Mouse (Mus musculus): Measurements from ENCODE around the gene Nat8f5. TPM values are rescaled to one million over a fixed set of nuclear protein-coding genes. Genes with fewer than 3 reads are reported as not detected.
"Not testable (repeated sequence)": the region's sequence is repeated elsewhere in the genome, so short reads cannot be mapped to it uniquely, and the experiment has no call there.

The Nat8f5 gene
- polyA plus RNA-seq, 1 experiment from 2014 or later = not detected

DNA sequence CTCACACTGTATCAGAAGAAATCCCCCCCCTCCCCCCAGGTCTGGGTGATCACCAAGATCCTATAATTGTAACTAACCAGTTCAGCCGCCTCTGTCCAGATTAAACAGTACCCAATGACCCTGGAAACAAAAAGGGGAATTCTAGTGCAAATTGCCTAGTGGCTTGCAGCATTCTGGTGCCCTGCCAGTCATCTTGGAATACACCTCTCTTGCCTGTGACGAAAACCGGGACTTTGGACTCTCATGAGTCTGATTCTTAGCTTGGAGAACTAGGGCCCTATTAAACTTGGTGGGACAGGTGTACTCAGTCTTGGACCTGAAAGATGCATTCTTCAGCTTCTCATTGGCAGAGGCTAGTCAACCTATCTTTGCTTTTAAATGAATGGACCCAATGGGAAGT is 32.7 kb upstream of the Nat8f5 start:
- in situ Hi-C loops (cut with MboI; ENCODE audit: low pct_unique_long_range_greater_than_20kb) = no loop called here
- ATAC-seq = no peak
- ChIA-PET CTCF (no interaction called here), POLR2A (no interaction called here)
- no peak for TF ChIP-seq CTCF (IDR thresholded peaks at IDR 0.05)
- H3K27me3 ChIP-seq = peaks cover 4% of the 10 kb centered on the region
- no peak for DNase-seq (ENCODE audit: low read depth, low spot score)

- TF ChIP-seq CTCF (IDR thresholded peaks at IDR 0.05) = no peak
- POLR2A ChIA-PET = no interaction called here
- H3K27me3 ChIP-seq = peaks cover 11% of the 10 kb centered on the region
- in situ Hi-C loops (cut with MboI; ENCODE audit: low pct_unique_long_range_greater_than_20kb) = no loop called here
- DNase-seq (ENCODE audit: low read depth, low spot score) (no peak), ATAC-seq (no peak)
- CTCF ChIA-PET = interaction anchor here (1.2 kb wide), 1 partner anchor 11 kb away, joined by 4 read pairs; no protein-coding TSS in a partner anchor
Measured at GRCm38 (mm10) chr6:85851062-85851773, 30.4 kb upstream of the Nat8f5 start.

DNA sequence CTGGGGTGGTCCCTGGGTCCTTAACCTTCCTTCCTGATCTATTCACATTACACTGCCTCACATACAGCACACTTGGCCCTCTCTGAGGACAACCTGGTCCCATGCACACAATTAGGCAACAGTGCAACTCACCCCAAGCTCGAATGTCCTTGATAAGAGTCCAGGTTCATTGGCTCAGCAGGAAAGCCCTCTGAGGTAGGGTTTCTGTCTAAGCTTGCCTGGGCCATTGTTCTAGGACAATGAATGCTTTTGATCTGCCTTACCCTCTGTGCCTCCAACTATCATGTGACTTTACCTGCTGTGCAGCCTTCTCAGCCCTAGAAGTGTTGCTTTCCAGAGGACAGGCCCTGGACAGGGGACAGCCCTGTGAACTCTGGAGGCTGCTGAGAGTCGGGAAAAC is 28.5 kb upstream of the Nat8f5 start:
- ChIA-PET POLR2A (no interaction called here), CTCF (no interaction called here)
- no peak for ATAC-seq
- no peak for TF ChIP-seq CTCF (IDR thresholded peaks at IDR 0.05)
- H3K27me3 ChIP-seq = peaks cover 11% of the 10 kb centered on the region
- in situ Hi-C loops (cut with MboI; ENCODE audit: low pct_unique_long_range_greater_than_20kb) = no loop called here
- DNase-seq (ENCODE audit: low read depth, low spot score) = no peak

DNA sequence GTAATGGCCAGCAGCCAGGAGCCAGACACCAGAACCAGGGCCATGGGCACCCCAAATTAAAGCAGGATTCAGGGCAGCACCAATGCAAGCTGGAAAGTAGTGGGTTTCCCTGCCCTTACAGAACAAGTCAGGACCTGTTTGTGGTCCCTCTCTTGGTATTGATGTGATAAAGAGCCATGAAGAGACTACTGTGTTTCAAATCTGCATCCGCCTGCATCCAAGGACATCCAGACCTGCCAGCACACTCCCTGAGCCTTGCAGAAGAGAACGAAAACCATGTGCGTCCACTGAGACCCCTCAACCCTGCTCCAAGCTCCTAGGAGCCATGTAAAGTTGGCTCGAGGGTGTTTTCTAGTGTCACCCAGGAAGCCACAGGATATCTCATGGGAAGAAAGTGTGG is 27.4 kb upstream of the Nat8f5 start:
- no peak for DNase-seq (ENCODE audit: low read depth, low spot score)
- no peak for TF ChIP-seq CTCF (IDR thresholded peaks at IDR 0.05)
- ChIA-PET POLR2A (no interaction called here), CTCF (no interaction called here)
- ATAC-seq = no peak
- in situ Hi-C loops (cut with MboI; ENCODE audit: low pct_unique_long_range_greater_than_20kb) = no loop called here
- H3K27me3 ChIP-seq = peaks cover 11% of the 10 kb centered on the region

GRCm38 (mm10) chr6:85846921-85847320 is 26.1 kb upstream of the Nat8f5 start:
- CTCF ChIA-PET = no interaction called here
- no peak for ATAC-seq
- in situ Hi-C loops (cut with MboI; ENCODE audit: low pct_unique_long_range_greater_than_20kb) = no loop called here

DNA sequence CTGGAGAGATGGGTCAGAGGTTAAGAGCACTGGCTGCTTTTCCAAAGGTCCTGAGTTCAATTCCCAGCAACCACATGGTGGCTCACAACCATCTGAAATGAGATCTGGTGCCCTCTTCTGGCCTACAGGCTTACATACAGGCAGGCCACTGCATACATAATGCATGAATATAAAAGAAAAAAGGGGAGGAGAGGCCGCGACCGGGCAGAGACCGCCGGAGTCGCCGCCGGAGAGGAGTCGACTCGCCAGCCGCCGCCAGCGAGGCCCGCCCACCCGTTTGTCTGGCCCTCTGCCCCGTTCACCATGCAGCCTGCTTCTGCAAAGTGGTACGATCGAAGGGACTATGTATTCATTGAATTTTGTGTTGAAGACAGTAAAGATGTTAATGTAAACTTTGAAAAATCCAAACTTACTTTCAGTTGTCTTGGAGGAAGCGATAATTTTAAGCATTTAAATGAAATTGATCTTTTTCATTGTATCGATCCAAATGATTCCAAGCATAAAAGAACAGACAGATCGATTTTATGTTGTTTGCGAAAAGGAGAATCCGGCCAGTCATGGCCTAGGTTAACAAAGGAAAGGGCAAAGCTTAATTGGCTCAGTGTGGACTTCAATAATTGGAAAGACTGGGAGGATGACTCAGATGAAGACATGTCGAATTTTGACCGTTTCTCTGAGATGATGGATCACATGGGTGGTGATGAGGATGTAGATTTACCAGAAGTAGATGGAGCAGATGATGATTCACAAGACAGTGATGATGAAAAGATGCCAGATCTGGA is 23.1 kb upstream of the Nat8f5 start:
- peaks cover 11% of the 10 kb centered on the region for H3K27me3 ChIP-seq
- DNase-seq (ENCODE audit: low read depth, low spot score); ATAC-seq; POLR2A ChIA-PET; in situ Hi-C loops (cut with MboI; ENCODE audit: low pct_unique_long_range_greater_than_20kb); CTCF ChIA-PET: not testable (repeated sequence)

More at GRCm38 (mm10) chr6:85846921-85847320, 26.1 kb upstream of the Nat8f5 start:
- POLR2A ChIA-PET = no interaction called here
- no peak for TF ChIP-seq CTCF (IDR thresholded peaks at IDR 0.05)
- H3K27me3 ChIP-seq = peaks cover 11% of the 10 kb centered on the region
- DNase-seq (ENCODE audit: low read depth, low spot score) = no peak

GRCm38 (mm10) chr6:85839982-85840381 is 19.2 kb upstream of the Nat8f5 start:
- POLR2A ChIA-PET = no interaction called here
- no peak for ATAC-seq
- DNase-seq (ENCODE audit: low read depth, low spot score) = no peak
- CTCF ChIA-PET = interaction anchor here (1.2 kb wide), 1 partner anchor 11 kb away, joined by 4 read pairs; no protein-coding TSS in a partner anchor
- no peak for TF ChIP-seq CTCF (IDR thresholded peaks at IDR 0.05)
- H3K27me3 ChIP-seq = no peaks in the 10 kb centered on the region
- in situ Hi-C loops (cut with MboI; ENCODE audit: low pct_unique_long_range_greater_than_20kb) = no loop called here

GRCm38 (mm10) chr6:85838674-85839073 is 17.9 kb upstream of the Nat8f5 start:
- ATAC-seq = no peak
- CTCF ChIA-PET = no interaction called here
- DNase-seq (ENCODE audit: low read depth, low spot score) = no peak
- POLR2A ChIA-PET = no interaction called here
- in situ Hi-C loops (cut with MboI; ENCODE audit: low pct_unique_long_range_greater_than_20kb) = no loop called here
- no peak for TF ChIP-seq CTCF (IDR thresholded peaks at IDR 0.05)
- no peaks in the 10 kb centered on the region for H3K27me3 ChIP-seq

GRCm38 (mm10) chr6:85837307-85837706 is 16.5 kb upstream of the Nat8f5 start:
- H3K27me3 ChIP-seq; DNase-seq (ENCODE audit: low read depth, low spot score); POLR2A ChIA-PET; in situ Hi-C loops (cut with MboI; ENCODE audit: low pct_unique_long_range_greater_than_20kb); ATAC-seq; CTCF ChIA-PET: not testable (repeated sequence)

DNA sequence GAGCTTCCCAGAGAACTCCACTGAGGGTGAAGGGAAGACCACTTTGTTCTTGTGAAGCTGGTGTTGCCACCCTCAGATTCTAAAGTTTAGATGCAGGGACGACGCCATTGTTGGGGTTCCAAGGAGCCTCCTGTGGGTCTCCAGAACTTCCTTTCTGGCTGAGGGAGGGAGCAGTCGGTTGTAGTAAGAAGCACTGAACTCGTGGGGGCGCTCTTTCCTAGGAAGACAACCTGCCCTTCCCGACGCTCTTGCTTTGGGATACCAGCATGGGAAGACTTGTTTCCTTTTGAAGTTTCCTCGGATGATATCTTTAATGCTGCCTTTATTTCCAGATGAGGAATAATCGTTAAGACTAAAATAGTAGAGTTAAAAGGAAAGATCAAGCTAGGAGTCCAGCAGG is 16.1 kb upstream of the Nat8f5 start:
- H3K27me3 ChIP-seq; POLR2A ChIA-PET; ATAC-seq; DNase-seq (ENCODE audit: low read depth, low spot score); CTCF ChIA-PET; in situ Hi-C loops (cut with MboI; ENCODE audit: low pct_unique_long_range_greater_than_20kb): not testable (repeated sequence)

GRCm38 (mm10) chr6:85836098-85836497 is 15.3 kb upstream of the Nat8f5 start:
- DNase-seq (ENCODE audit: low read depth, low spot score); in situ Hi-C loops (cut with MboI; ENCODE audit: low pct_unique_long_range_greater_than_20kb); CTCF ChIA-PET; ATAC-seq; H3K27me3 ChIP-seq; POLR2A ChIA-PET: not testable (repeated sequence)

- CTCF ChIA-PET; ATAC-seq; in situ Hi-C loops (cut with MboI; ENCODE audit: low pct_unique_long_range_greater_than_20kb); H3K27me3 ChIP-seq; DNase-seq (ENCODE audit: low read depth, low spot score); POLR2A ChIA-PET: not testable (repeated sequence)
Measured at GRCm38 (mm10) chr6:85835104-85835503, 14.3 kb upstream of the Nat8f5 start.

DNA sequence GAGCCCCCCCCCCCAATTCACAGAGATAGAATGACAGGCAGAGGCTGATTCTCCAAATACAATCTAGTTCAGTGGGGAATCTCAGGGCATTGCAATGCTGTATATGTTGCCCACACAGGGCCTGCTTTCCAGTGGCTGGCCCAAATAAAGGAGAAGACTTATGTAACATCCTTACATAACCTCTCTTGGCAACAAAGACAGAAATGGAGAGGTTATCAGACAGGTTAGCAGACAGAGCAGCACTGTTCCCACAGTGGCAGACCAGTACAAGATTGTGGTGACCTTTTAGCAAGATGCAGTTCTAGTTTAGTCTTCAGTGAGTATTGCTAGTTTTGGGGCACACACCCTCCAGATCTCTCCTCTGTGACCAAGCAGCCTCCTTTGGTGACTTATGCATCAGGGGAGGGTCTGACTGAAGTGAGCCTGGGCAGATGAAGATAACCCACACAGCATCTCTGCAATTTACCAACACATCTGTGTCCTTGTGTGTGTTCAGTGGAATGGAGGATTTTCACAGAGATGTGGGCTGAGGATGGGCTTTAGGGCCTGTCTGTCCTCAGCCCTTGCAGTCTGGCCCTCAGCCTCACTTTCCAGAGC is 13.8 kb upstream of the Nat8f5 start:
- in situ Hi-C loops (cut with MboI; ENCODE audit: low pct_unique_long_range_greater_than_20kb); CTCF ChIA-PET; POLR2A ChIA-PET; ATAC-seq; DNase-seq (ENCODE audit: low read depth, low spot score); H3K27me3 ChIP-seq: not testable (repeated sequence)

Measured in Patski (cell line).